Mouse (Mus musculus) embryonic fibroblast, embryonic 13.5 days (primary cell): ENCODE measurements around the gene Pigo. TPM values are rescaled to one million over a fixed set of nuclear protein-coding genes. Genes with fewer than 3 reads are reported as not detected.

ENCODE experiments used
- H3K27ac ChIP-seq: 2 replicates; pipeline ENCODE4 v1.5.1; 2012; ENCODE audit warnings: low read length, control low read depth, inconsistent platforms; ENCODE audit not compliant: insufficient read depth
- H3K4me1 ChIP-seq: 2 replicates; pipeline ENCODE4 v1.6.1; 2011; ENCODE audit warnings: low read length; ENCODE audit not compliant: control insufficient read depth, insufficient read depth
- H3K4me3 ChIP-seq: 2 replicates; pipeline ENCODE4 v1.5.1; 2011; ENCODE audit warnings: mild to moderate bottlenecking, control low read depth, low read length; ENCODE audit not compliant: insufficient read depth
- CTCF ChIP-seq: IDR thresholded peaks from 2 replicates; pipeline ENCODE4 v1.5.1; 2011; ENCODE audit warnings: mild to moderate bottlenecking, control low read depth, low read length, moderate library complexity, borderline replicate concordance; ENCODE audit not compliant: insufficient read depth
- POLR2A ChIP-seq: IDR thresholded peaks from 2 replicates; pipeline ENCODE4 v1.6.1; 2011; ENCODE audit warnings: low read depth, mild to moderate bottlenecking, control low read depth, low read length, moderate library complexity
- polyA plus RNA-seq: library from polyadenylated mRNA; stranded (reverse); fragments of >200 nt; gene quantifications from 2 replicates; pipeline ENCODE4 v1.2.4, GENCODE M21; 2011; ENCODE audit warnings: low read depth; ENCODE audit not compliant: missing spikeins, insufficient read length

The Pigo gene
- 8.6 and 15.0 TPM in 2 replicates for polyA plus RNA-seq

- H3K4me1 ChIP-seq: peaks cover 2% of the 10 kb centered on the region; the same call in 1 of the 2 replicates
- TF ChIP-seq CTCF (peak; percentile 51), POLR2A (peak; percentile 56)
- peak within 1 kb of the TSS; percentile 24 for H3K27ac ChIP-seq
- peak within 1 kb of the TSS; percentile 53 for H3K4me3 ChIP-seq
Measured at GRCm38 (mm10) chr4:43025084-43025960, at the start of gene Pigo. Gene Pigo, minus strand, starts transcription at chr4:43025819.

GRCm38 (mm10) chr4:43074923-43075322 is 49.3 kb upstream of the Pigo start:
- TF ChIP-seq POLR2A: no peak
- no peak for TF ChIP-seq CTCF
- H3K4me1 ChIP-seq: no peaks in the 10 kb centered on the region
- no peak overlapping the region for H3K27ac ChIP-seq
- no peak overlapping the region for H3K4me3 ChIP-seq

- no peaks in the 10 kb centered on the region for H3K4me1 ChIP-seq
- H3K4me3 ChIP-seq: no peak overlapping the region
- TF ChIP-seq POLR2A: no peak
- no peak for TF ChIP-seq CTCF
Measured at GRCm38 (mm10) chr4:43065471-43065870, 39.9 kb upstream of the Pigo start.

GRCm38 (mm10) chr4:43060286-43060685 is 34.7 kb upstream of the Pigo start:
- no peak overlapping the region for H3K27ac ChIP-seq
- no peak for TF ChIP-seq POLR2A
- no peak for TF ChIP-seq CTCF
- no peaks in the 10 kb centered on the region for H3K4me1 ChIP-seq
- H3K4me3 ChIP-seq: no peak overlapping the region

More at GRCm38 (mm10) chr4:43065471-43065870, 39.9 kb upstream of the Pigo start:
- H3K27ac ChIP-seq: no peak overlapping the region

- no peak for TF ChIP-seq CTCF
- TF ChIP-seq POLR2A: no peak
- Histone ChIP-seq H3K4me3 (peak overlapping the region; percentile 59), H3K27ac (no peak overlapping the region), H3K4me1 (no peaks in the 10 kb centered on the region)
Measured at GRCm38 (mm10) chr4:43059697-43060096, 34.1 kb upstream of the Pigo start.

GRCm38 (mm10) chr4:43058753-43059654 is 33.4 kb upstream of the Pigo start, which contains the start of gene Unc13b:
Gene Unc13b, plus strand, starts transcription at chr4:43058953.
- TF ChIP-seq POLR2A (no peak), CTCF (no peak)
- no peak within 1 kb of the TSS for H3K27ac ChIP-seq
- peak within 1 kb of the TSS; percentile 59 for H3K4me3 ChIP-seq

GRCm38 (mm10) chr4:43058392-43058752 is 32.8 kb upstream of the Pigo start:
- no peaks in the 10 kb centered on the region for H3K4me1 ChIP-seq
- H3K27ac ChIP-seq: no peak overlapping the region
- TF ChIP-seq CTCF: no peak
- TF ChIP-seq POLR2A: no peak
- H3K4me3 ChIP-seq: peak overlapping the region; percentile 59

More at GRCm38 (mm10) chr4:43058753-43059654, 33.4 kb upstream of the Pigo start, which contains the start of gene Unc13b:
- H3K4me1 ChIP-seq: no peaks in the 10 kb centered on the region

GRCm38 (mm10) chr4:43057654-43058053 is 32.0 kb upstream of the Pigo start:
- Histone ChIP-seq H3K4me3 (no peak overlapping the region), H3K4me1 (no peaks in the 10 kb centered on the region), H3K27ac (no peak overlapping the region)
- TF ChIP-seq POLR2A: no peak
- TF ChIP-seq CTCF: no peak

GRCm38 (mm10) chr4:43052627-43053026 is 27.0 kb upstream of the Pigo start:
- Histone ChIP-seq H3K4me1 (no peaks in the 10 kb centered on the region), H3K27ac (no peak overlapping the region), H3K4me3 (no peak overlapping the region)
- no peak for TF ChIP-seq CTCF
- no peak for TF ChIP-seq POLR2A
